Mouse (Mus musculus): ENCODE data around the gene Agtpbp1.

GRCm38 (mm10) chr13:59469701-59470100 is 115.3 kb downstream of the Agtpbp1 start:
- TF ChIP-seq CTCF (IDR thresholded peaks at IDR 0.05; ENCODE audit: insufficient read depth, low read depth, low read length) (no peak), POLR2A (IDR thresholded peaks at IDR 0.05; ENCODE audit: insufficient read depth, low read depth, low read length) (no peak)
